Mouse (Mus musculus) megakaryocyte progenitor cell, adult 5-6 weeks (primary cell): ENCODE measurements around the gene Cbfa2t3. TPM values are rescaled to one million over a fixed set of nuclear protein-coding genes. Genes with fewer than 3 reads are reported as not detected.

Source experiments
- ATAC-seq: replicated peaks from 2 replicates; pipeline ENCODE4 v1.8.0; 2016; ENCODE audit warnings: mild to moderate bottlenecking, moderate TSS enrichment, inconsistent platforms; ENCODE audit not compliant: poor library complexity
- total RNA-seq, 2 experiments: library from RNA; stranded (forward) in 1 of 2; stranded (reverse) in 1 of 2; fragments of 157-497, 149-512 nt in 1 of 2; fragments of 200-1000 nt in 1 of 2; gene quantifications; 2 replicates each; pipeline versions ENCODE4 v1.2.3 to v1.2.4; 2015 to 2017

The Cbfa2t3 gene
- total RNA-seq, 2 experiments from 2014 or later: 11.8 to 20.7 TPM

GRCm38 (mm10) chr8:122616181-122616905 is 82.6 kb downstream of the Cbfa2t3 start:
- ATAC-seq: no peak

- peak; percentile 98 for ATAC-seq
Observed at GRCm38 (mm10) chr8:122611295-122612133, 87.4 kb downstream of the Cbfa2t3 start, which contains the start of the genes Galns and Trappc2l. Gene Galns, minus strand, starts transcription at chr8:122611463. Gene Trappc2l, plus strand, starts transcription at chr8:122611640.

- ATAC-seq: peak; percentile 30
Observed at GRCm38 (mm10) chr8:122610612-122611277, 88.2 kb downstream of the Cbfa2t3 start.

- no peak for ATAC-seq
Observed at GRCm38 (mm10) chr8:122610209-122610608, 88.7 kb downstream of the Cbfa2t3 start.

- no peak for ATAC-seq
Observed at GRCm38 (mm10) chr8:122606810-122607209, 92.1 kb downstream of the Cbfa2t3 start.

- no peak; the same call in 1 of the 2 replicates for ATAC-seq
Observed at GRCm38 (mm10) chr8:122605367-122605766, 93.5 kb downstream of the Cbfa2t3 start.

- ATAC-seq: no peak
Observed at GRCm38 (mm10) chr8:122604640-122605039, 94.3 kb downstream of the Cbfa2t3 start.

GRCm38 (mm10) chr8:122600666-122601065 is 98.2 kb downstream of the Cbfa2t3 start:
- ATAC-seq: no peak

- ATAC-seq: peak; percentile 20; the same call in 1 of the 2 replicates
Observed at GRCm38 (mm10) chr8:122596031-122596430, 102.9 kb downstream of the Cbfa2t3 start.

- no peak for ATAC-seq
Observed at GRCm38 (mm10) chr8:122593783-122594507, 105.0 kb downstream of the Cbfa2t3 start.

- ATAC-seq: peak; percentile 77
Observed at GRCm38 (mm10) chr8:122593240-122593639, 105.7 kb downstream of the Cbfa2t3 start.

- ATAC-seq: no peak
Observed at GRCm38 (mm10) chr8:122586749-122587148, 112.2 kb downstream of the Cbfa2t3 start.

GRCm38 (mm10) chr8:122586171-122586570 is 112.7 kb downstream of the Cbfa2t3 start:
- ATAC-seq: no peak

GRCm38 (mm10) chr8:122585411-122585891 is 113.5 kb downstream of the Cbfa2t3 start:
- no peak for ATAC-seq

GRCm38 (mm10) chr8:122584981-122585380 is 113.9 kb downstream of the Cbfa2t3 start:
- no peak for ATAC-seq

GRCm38 (mm10) chr8:122580926-122581325 is 118.0 kb downstream of the Cbfa2t3 start:
- no peak for ATAC-seq

GRCm38 (mm10) chr8:122579196-122579595 is 119.7 kb downstream of the Cbfa2t3 start:
- no peak for ATAC-seq

GRCm38 (mm10) chr8:122577116-122577515 is 121.8 kb downstream of the Cbfa2t3 start:
- 0 out of 2 replicates have a peak, but pooled peaks have one; percentile 0 for ATAC-seq

- ATAC-seq: peak; percentile 96
Observed at GRCm38 (mm10) chr8:122576648-122577022, 122.3 kb downstream of the Cbfa2t3 start, which contains the start of gene Aprt. Gene Aprt, minus strand, starts transcription at chr8:122576909.
